Mouse (Mus musculus) midbrain, embryonic 15.5 days (tissue): ENCODE measurements around the gene Evpl. TPM values are rescaled to one million over a fixed set of nuclear protein-coding genes. Genes with fewer than 3 reads are reported as not detected.

Experiments
- ATAC-seq: fragments of 200-750 bp; cut with Nextera tagmentation; replicated peaks from 2 replicates; pipeline ENCODE4 v1.8.0; 2017; ENCODE audit warnings: moderate TSS enrichment
- H3K27ac ChIP-seq: fragments of 300-500 bp; sonication (generic); 2 replicates; pipeline ENCODE4 v1.5.1; 2015; ENCODE audit warnings: mild to moderate bottlenecking, inconsistent platforms
- H3K27me3 ChIP-seq: fragments of 300-500 bp; sonication (generic); replicated peaks from 2 replicates; pipeline ENCODE4 v1.6.1; 2015; ENCODE audit warnings: inconsistent platforms
- H3K36me3 ChIP-seq: fragments of 300-500 bp; sonication (generic); replicated peaks from 2 replicates; pipeline ENCODE4 v1.6.1; 2015; ENCODE audit warnings: inconsistent platforms
- H3K4me1 ChIP-seq: fragments of 300-500 bp; sonication (generic); 2 replicates; pipeline ENCODE4 v1.6.1; 2015; ENCODE audit warnings: inconsistent platforms
- H3K4me2 ChIP-seq: fragments of 300-500 bp; sonication (generic); 2 replicates; pipeline ENCODE4 v1.6.1; 2015; ENCODE audit warnings: inconsistent platforms, mild to moderate bottlenecking, moderate library complexity
- H3K4me3 ChIP-seq: fragments of 300-500 bp; sonication (generic); 2 replicates; pipeline ENCODE4 v1.5.1; 2015; ENCODE audit warnings: mild to moderate bottlenecking, inconsistent platforms
- H3K9ac ChIP-seq: fragments of 300-500 bp; sonication (generic); 2 replicates; pipeline ENCODE4 v1.6.1; 2015; ENCODE audit warnings: mild to moderate bottlenecking, inconsistent platforms
- H3K9me3 ChIP-seq: fragments of 300-500 bp; sonication (generic); 2 replicates; pipeline ENCODE4 v1.6.1; 2016; ENCODE audit warnings: inconsistent platforms
- WGBS: fragments of 180-500 bp; shearing (Covaris S2); methylation state at CpG from one replicate; pipeline ENCODE4 v1.1.7; 2015; ENCODE audit warnings: mixed read lengths; 5-methylcytosine and 5-hydroxymethylcytosine counted together
- polyA plus RNA-seq: library from polyadenylated mRNA; unstranded; fragments of >200 nt; fragmentation: Nextera tagmentation; extraction: Ambion mirVana; gene quantifications from 2 replicates; pipeline ENCODE4 v1.2.1, GENCODE M21; 2015

The Evpl gene
- polyA plus RNA-seq, 1 experiment from 2014 or later = 0.96 TPM

GRCm38 (mm10) chr11:116250898-116251297 lies 13.0 kb upstream of the Evpl start:
- no peak for ATAC-seq
- Histone ChIP-seq H3K27me3 (no peaks in the 10 kb centered on the region), H3K9ac (no peak overlapping the region), H3K27ac (no peak overlapping the region), H3K36me3 (peaks cover 73% of the 10 kb centered on the region), H3K9me3 (no peaks in the 10 kb centered on the region), H3K4me3 (no peak overlapping the region), H3K4me1 (no peaks in the 10 kb centered on the region), H3K4me2 (no peak overlapping the region)
- WGBS = 94% methylated on average over 8 of the region's 8 CpGs

GRCm38 (mm10) chr11:116247502-116248222 lies 9.8 kb upstream of the Evpl start:
- peaks cover 75% of the 10 kb centered on the region for H3K36me3 ChIP-seq
- H3K4me1 ChIP-seq = no peaks in the 10 kb centered on the region
- 87% methylated on average over 14 of the region's 14 CpGs for WGBS
- no peak for ATAC-seq
- no peak overlapping the region for H3K4me2 ChIP-seq
- H3K27me3 ChIP-seq = no peaks in the 10 kb centered on the region
- H3K9me3 ChIP-seq = no peaks in the 10 kb centered on the region
- H3K27ac ChIP-seq = no peak overlapping the region
- no peak overlapping the region for H3K9ac ChIP-seq
- H3K4me3 ChIP-seq = no peak overlapping the region

GRCm38 (mm10) chr11:116245616-116246015 lies 7.7 kb upstream of the Evpl start:
- Histone ChIP-seq H3K27ac (no peak overlapping the region), H3K9ac (no peak overlapping the region), H3K9me3 (no peaks in the 10 kb centered on the region), H3K4me2 (no peak overlapping the region), H3K27me3 (no peaks in the 10 kb centered on the region), H3K4me3 (no peak overlapping the region), H3K36me3 (peaks cover 56% of the 10 kb centered on the region), H3K4me1 (no peaks in the 10 kb centered on the region)
- WGBS = 76% methylated on average over 6 of the region's 6 CpGs
- ATAC-seq = no peak

GRCm38 (mm10) chr11:116244580-116244979 lies 6.7 kb upstream of the Evpl start:
- 94% methylated on average over 8 of the region's 8 CpGs for WGBS
- no peak overlapping the region for H3K27ac ChIP-seq
- no peak overlapping the region for H3K9ac ChIP-seq
- H3K27me3 ChIP-seq = no peaks in the 10 kb centered on the region
- H3K4me2 ChIP-seq = no peak overlapping the region
- H3K9me3 ChIP-seq = no peaks in the 10 kb centered on the region
- peaks cover 46% of the 10 kb centered on the region for H3K36me3 ChIP-seq
- H3K4me3 ChIP-seq = no peak overlapping the region
- H3K4me1 ChIP-seq = no peaks in the 10 kb centered on the region
- ATAC-seq = no peak

GRCm38 (mm10) chr11:116241744-116242235 lies 3.9 kb upstream of the Evpl start:
- H3K4me3 ChIP-seq = no peak overlapping the region
- no peaks in the 10 kb centered on the region for H3K9me3 ChIP-seq
- H3K4me1 ChIP-seq = 0 out of 2 replicates have a peak, but pooled peaks cover 2% of the 10 kb centered on the region
- H3K9ac ChIP-seq = no peak overlapping the region
- H3K27me3 ChIP-seq = peaks cover 16% of the 10 kb centered on the region; the same call in 1 of the 2 replicates
- 52% methylated on average over 12 of the region's 12 CpGs for WGBS
- no peak for ATAC-seq
- H3K36me3 ChIP-seq = peaks cover 19% of the 10 kb centered on the region
- H3K27ac ChIP-seq = no peak overlapping the region
- H3K4me2 ChIP-seq = no peak overlapping the region

GRCm38 (mm10) chr11:116239797-116240196 lies 1.9 kb upstream of the Evpl start:
- no peak overlapping the region for H3K27ac ChIP-seq
- H3K9ac ChIP-seq = no peak overlapping the region
- no peak for ATAC-seq
- no peak overlapping the region for H3K4me2 ChIP-seq
- 0 out of 2 replicates have a peak, but pooled peaks cover 2% of the 10 kb centered on the region for H3K4me1 ChIP-seq
- H3K27me3 ChIP-seq = peaks cover 18% of the 10 kb centered on the region; the same call in 1 of the 2 replicates
- no peak overlapping the region for H3K4me3 ChIP-seq
- H3K9me3 ChIP-seq = no peaks in the 10 kb centered on the region
- 12% methylated on average over 7 of the region's 7 CpGs for WGBS
- 0 out of 2 replicates have a peak, but pooled peaks cover 2% of the 10 kb centered on the region for H3K36me3 ChIP-seq

GRCm38 (mm10) chr11:116234901-116235300 lies 3.0 kb downstream of the Evpl start:
- ATAC-seq = no peak
- Histone ChIP-seq H3K4me3 (no peak overlapping the region), H3K4me2 (no peak overlapping the region), H3K36me3 (no peaks in the 10 kb centered on the region), H3K9ac (no peak overlapping the region), H3K4me1 (peaks cover 2% of the 10 kb centered on the region; the same call in 1 of the 2 replicates), H3K27ac (no peak overlapping the region), H3K9me3 (no peaks in the 10 kb centered on the region), H3K27me3 (peaks cover 18% of the 10 kb centered on the region; the same call in 1 of the 2 replicates)
- WGBS = 89% methylated on average over 8 of the region's 8 CpGs

- no peaks in the 10 kb centered on the region; the same call in 1 of the 2 replicates for H3K4me1 ChIP-seq
- 0 out of 2 replicates have a peak overlapping the region, but pooled peaks have one; percentile 6 for H3K9ac ChIP-seq
- WGBS = 32% methylated on average over 17 of the region's 17 CpGs
- peak overlapping the region; percentile 19 for H3K4me2 ChIP-seq
- ATAC-seq = no peak
- peak overlapping the region; percentile 11; the same call in 1 of the 2 replicates for H3K4me3 ChIP-seq
- H3K9me3 ChIP-seq = no peaks in the 10 kb centered on the region
- H3K27me3 ChIP-seq = peaks cover 4% of the 10 kb centered on the region; the same call in 1 of the 2 replicates
- H3K36me3 ChIP-seq = no peaks in the 10 kb centered on the region
- H3K27ac ChIP-seq = no peak overlapping the region
Observed at GRCm38 (mm10) chr11:116232427-116232826, 5.5 kb downstream of the Evpl start.

- Histone ChIP-seq H3K4me2 (no peak overlapping the region), H3K9ac (no peak overlapping the region), H3K27me3 (peaks cover 6% of the 10 kb centered on the region), H3K36me3 (no peaks in the 10 kb centered on the region), H3K27ac (no peak overlapping the region), H3K4me1 (no peaks in the 10 kb centered on the region; the same call in 1 of the 2 replicates), H3K9me3 (no peaks in the 10 kb centered on the region), H3K4me3 (no peak overlapping the region)
- ATAC-seq = no peak
- 75% methylated on average over 4 of the region's 4 CpGs for WGBS
Observed at GRCm38 (mm10) chr11:116228699-116229098, 9.2 kb downstream of the Evpl start.

GRCm38 (mm10) chr11:116226414-116226813 lies 11.5 kb downstream of the Evpl start:
- no peak overlapping the region for H3K9ac ChIP-seq
- H3K4me3 ChIP-seq = no peak overlapping the region
- no peak for ATAC-seq
- no peaks in the 10 kb centered on the region for H3K36me3 ChIP-seq
- H3K4me2 ChIP-seq = no peak overlapping the region
- H3K27me3 ChIP-seq = peaks cover 28% of the 10 kb centered on the region
- no peak overlapping the region for H3K27ac ChIP-seq
- H3K4me1 ChIP-seq = peaks cover 8% of the 10 kb centered on the region; the same call in 1 of the 2 replicates
- H3K9me3 ChIP-seq = no peaks in the 10 kb centered on the region
- 0% methylated on average over 2 of the region's 2 CpGs for WGBS

GRCm38 (mm10) chr11:116222740-116223059 lies 15.2 kb downstream of the Evpl start:
- H3K4me3 ChIP-seq = peak overlapping the region; percentile 27
- no peaks in the 10 kb centered on the region for H3K9me3 ChIP-seq
- H3K9ac ChIP-seq = no peak overlapping the region
- no peak overlapping the region for H3K27ac ChIP-seq
- H3K36me3 ChIP-seq = no peaks in the 10 kb centered on the region
- no peak for ATAC-seq
- 16% methylated on average over 23 of the region's 23 CpGs for WGBS
- H3K4me1 ChIP-seq = peaks cover 22% of the 10 kb centered on the region
- peaks cover 38% of the 10 kb centered on the region for H3K27me3 ChIP-seq
- H3K4me2 ChIP-seq = peak overlapping the region; percentile 47

- H3K9ac ChIP-seq = no peak overlapping the region
Observed at GRCm38 (mm10) chr11:116221931-116222739, 15.7 kb downstream of the Evpl start.

More at GRCm38 (mm10) chr11:116221931-116222739, 15.7 kb downstream of the Evpl start:
- ATAC-seq = no peak
- H3K36me3 ChIP-seq = no peaks in the 10 kb centered on the region
- H3K4me2 ChIP-seq = peak overlapping the region; percentile 47
- peaks cover 22% of the 10 kb centered on the region for H3K4me1 ChIP-seq
- H3K27me3 ChIP-seq = peaks cover 38% of the 10 kb centered on the region
- 15% methylated on average over 53 of the region's 53 CpGs for WGBS
- no peaks in the 10 kb centered on the region for H3K9me3 ChIP-seq
- H3K27ac ChIP-seq = no peak overlapping the region
- peak overlapping the region; percentile 27 for H3K4me3 ChIP-seq
